Mouse (Mus musculus) intestine, embryonic 14.5 days (tissue): ENCODE data around the gene Efemp2. TPM values are rescaled to one million over a fixed set of nuclear protein-coding genes. Genes with fewer than 3 reads are reported as not detected.
A peak's percentile ranks its signal among the peaks of the same experiment; 100 is the strongest.

ENCODE experiments used
- ATAC-seq: fragments of 200-750 bp; cut with Nextera tagmentation; replicated peaks from 2 replicates; pipeline ENCODE4 v1.8.0; 2017; ENCODE audit warnings: low read depth, moderate number of reproducible peaks, moderate TSS enrichment, moderate library complexity; ENCODE audit not compliant: low FRiP score, low TSS enrichment
- DNase-seq: peaks from one replicate; pipeline ENCODE4 v3.0.0-alpha.2; 2018; ENCODE audit warnings: low spot score
- H3K27ac ChIP-seq: fragments of 300-500 bp; sonication (generic); 2 replicates; pipeline ENCODE4 v1.5.1; 2014; ENCODE audit warnings: low read depth, mild to moderate bottlenecking, control low read depth
- H3K27me3 ChIP-seq: fragments of 300-500 bp; sonication (generic); replicated peaks from 2 replicates; pipeline ENCODE4 v1.6.1; 2014; ENCODE audit warnings: low read length, control low read depth; ENCODE audit not compliant: control insufficient read depth, insufficient read depth
- H3K36me3 ChIP-seq: fragments of 300-500 bp; sonication (generic); 2 replicates; pipeline ENCODE4 v1.6.1; 2014; ENCODE audit warnings: low read length, control low read depth; ENCODE audit not compliant: control insufficient read depth, insufficient read depth
- H3K4me1 ChIP-seq: fragments of 300-500 bp; sonication (generic); replicated peaks from 2 replicates; pipeline ENCODE4 v1.6.1; 2014; ENCODE audit warnings: low read length, control low read depth, mixed read lengths; ENCODE audit not compliant: control insufficient read depth, insufficient read depth
- H3K4me2 ChIP-seq: fragments of 300-500 bp; sonication (generic); 2 replicates; pipeline ENCODE4 v1.6.1; 2014; ENCODE audit warnings: low read length
- H3K4me3 ChIP-seq: fragments of 300-500 bp; sonication (generic); 2 replicates; pipeline ENCODE4 v1.5.1; 2014; ENCODE audit warnings: low read depth, low read length, control low read depth, mixed read lengths
- H3K9ac ChIP-seq: fragments of 300-500 bp; sonication (generic); 2 replicates; pipeline ENCODE4 v1.6.1; 2014; ENCODE audit warnings: mild to moderate bottlenecking, low read length
- H3K9me3 ChIP-seq: fragments of 300-500 bp; sonication (generic); 2 replicates; pipeline ENCODE4 v1.6.1; 2016; ENCODE audit warnings: low read length, control low read depth; ENCODE audit not compliant: control insufficient read depth
- WGBS: fragments of 180-500 bp; shearing (Covaris S2); extraction: QIAGEN DNeasy Blood & Tissue Kit; methylation state at CpG from one replicate; pipeline ENCODE4 v1.1.7; 2014; 5-methylcytosine and 5-hydroxymethylcytosine counted together
- polyA plus RNA-seq: library from polyadenylated mRNA; unstranded; fragments of >200 nt; fragmentation: Nextera tagmentation; extraction: Ambion mirVana; gene quantifications from 2 replicates; pipeline ENCODE4 v1.2.1, GENCODE M21; 2014

The Efemp2 gene
- 136 and 151 TPM in 2 replicates for polyA plus RNA-seq

DNA sequence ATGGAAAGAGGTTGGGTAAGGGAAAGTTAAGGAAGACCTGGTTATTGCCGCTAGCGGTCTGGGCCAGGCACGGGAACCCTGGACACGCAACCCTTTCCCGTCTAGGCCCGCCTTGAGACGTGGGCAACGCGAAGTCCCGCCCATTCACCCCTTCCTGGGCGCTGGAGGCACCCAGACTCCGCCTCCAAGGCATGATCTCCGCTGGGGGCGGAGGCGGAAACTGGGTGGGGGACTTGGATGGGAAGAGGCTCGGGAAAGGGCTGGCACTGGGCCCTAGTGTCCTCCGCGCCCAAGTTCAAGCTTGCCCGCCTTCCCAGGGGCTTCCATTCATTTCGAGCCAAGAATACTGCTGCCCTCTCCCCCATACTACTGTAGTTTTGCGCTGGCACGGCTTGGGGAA is at the start of gene Efemp2:
Efemp2 (plus strand) TSS at position 235 of the 400 bp plus-strand sequence.
- Histone ChIP-seq H3K4me2 (peak within 1 kb of the TSS; percentile 76), H3K4me3 (peak within 1 kb of the TSS; percentile 66), H3K36me3 (peaks cover 18% of the 10 kb centered on the region), H3K27ac (peak within 1 kb of the TSS; percentile 90), H3K9me3 (no peaks in the 10 kb centered on the region), H3K27me3 (no peaks in the 10 kb centered on the region), H3K4me1 (0 out of 2 replicates have a peak, but pooled peaks cover 9% of the 10 kb centered on the region), H3K9ac (peak within 1 kb of the TSS; percentile 72)
- under 1% methylated on average over 22 of the region's 22 CpGs for WGBS
- DNase-seq (peak; percentile 83), ATAC-seq (peak; percentile 61)

DNA sequence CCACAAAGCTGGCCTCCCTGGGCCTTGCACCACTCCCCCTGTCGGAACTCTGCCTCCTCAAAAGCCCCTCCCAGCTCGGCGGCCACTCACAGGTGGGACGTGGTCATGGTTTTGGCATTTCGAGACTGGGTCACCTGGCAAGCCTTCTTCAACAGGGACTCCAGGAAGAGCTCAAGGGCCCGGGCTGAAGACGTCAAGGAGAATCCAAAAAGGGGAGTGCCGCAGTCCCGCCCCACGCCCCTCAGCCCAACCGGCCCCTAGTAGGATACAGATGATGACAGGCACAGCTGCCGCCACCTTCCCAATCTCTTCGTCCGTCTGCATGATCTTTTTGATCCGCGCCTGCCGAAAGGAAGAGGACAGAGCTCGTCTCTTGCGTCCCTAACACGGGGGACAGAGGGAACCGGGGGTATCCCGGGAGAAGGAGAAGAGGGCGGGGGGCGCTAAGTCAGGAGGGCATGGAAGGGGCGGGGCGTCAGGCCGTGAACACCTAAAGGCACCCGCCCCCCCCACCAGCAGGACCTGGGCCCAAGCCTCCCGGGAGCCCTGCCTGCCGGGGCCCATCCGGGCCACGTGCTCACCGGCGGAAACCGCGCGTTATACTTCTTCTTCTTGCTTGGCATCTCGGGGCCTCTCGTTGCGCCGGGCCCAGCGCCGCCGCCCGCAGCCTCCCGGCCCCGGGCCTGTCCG is 49.5 kb upstream of the Efemp2 start:
- ATAC-seq: peak; percentile 65
- Histone ChIP-seq H3K36me3 (peaks cover 47% of the 10 kb centered on the region), H3K4me1 (peaks cover 23% of the 10 kb centered on the region), H3K27me3 (no peaks in the 10 kb centered on the region), H3K9me3 (no peaks in the 10 kb centered on the region), H3K27ac (peak overlapping the region; percentile 82), H3K4me2 (peak overlapping the region; percentile 93), H3K9ac (peak overlapping the region; percentile 75), H3K4me3 (peak overlapping the region; percentile 78)
- under 1% methylated on average over 26 of the region's 48 CpGs for WGBS
- no peak for DNase-seq

DNA sequence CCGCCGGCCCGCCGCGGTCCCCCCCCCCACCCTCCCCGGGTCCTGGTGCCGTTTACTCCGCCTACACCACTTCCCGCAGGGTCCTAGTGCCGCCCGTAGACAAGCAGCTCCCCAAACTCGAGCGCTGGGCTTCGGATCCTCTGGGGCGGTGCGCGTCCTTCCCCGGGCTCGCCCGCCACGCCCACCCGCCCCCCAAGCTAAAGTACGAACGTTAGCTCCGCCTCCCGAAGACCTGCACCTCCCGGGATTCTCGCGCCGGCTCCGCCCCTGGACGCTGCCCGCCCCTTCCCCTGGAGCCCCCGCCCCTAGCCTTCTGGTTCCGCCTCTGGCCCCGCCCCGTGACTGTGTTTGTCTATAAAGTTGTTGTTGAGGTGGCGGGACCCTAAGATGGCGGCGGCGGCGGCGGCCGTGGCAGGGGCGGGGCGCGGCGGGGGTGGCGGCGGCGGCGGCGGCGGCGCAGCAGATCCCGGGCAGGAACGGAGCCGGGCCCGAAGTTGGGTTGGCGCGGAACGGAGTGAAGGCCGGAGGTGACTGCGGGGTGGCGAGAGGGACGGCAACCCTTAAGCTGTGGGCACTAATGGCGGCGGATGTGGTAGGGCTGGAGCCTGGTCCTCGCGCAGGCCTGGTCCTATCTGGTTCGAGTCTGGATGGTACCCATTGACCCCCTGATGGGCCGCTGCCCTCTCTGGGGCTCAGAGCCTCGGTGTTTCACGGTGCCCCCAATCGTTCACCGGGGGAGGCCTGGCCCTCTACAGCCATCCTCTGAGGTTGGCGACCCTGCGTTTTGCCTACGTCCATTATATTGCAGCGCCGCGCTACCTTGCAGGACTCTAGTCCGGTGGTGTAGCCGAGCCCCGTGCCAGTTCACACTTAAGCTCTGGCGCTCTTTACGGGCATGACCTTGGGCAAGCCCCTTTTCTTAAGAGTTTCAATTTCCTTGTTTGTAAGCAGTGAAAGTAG is 48.7 kb upstream of the Efemp2 start, which contains the start of the genes Drap1 and AI837181:
Drap1 (minus strand) TSS at position 198 of the 960 bp plus-strand sequence.
AI837181 (plus strand) TSS at position 363 of the 960 bp plus-strand sequence.
- Histone ChIP-seq H3K27me3 (no peaks in the 10 kb centered on the region), H3K27ac (peak within 1 kb of the TSS; percentile 82), H3K36me3 (peaks cover 44% of the 10 kb centered on the region), H3K9me3 (no peaks in the 10 kb centered on the region), H3K4me3 (peak within 1 kb of the TSS; percentile 78), H3K4me2 (peak within 1 kb of the TSS; percentile 99), H3K4me1 (peaks cover 23% of the 10 kb centered on the region), H3K9ac (peak within 1 kb of the TSS; percentile 94)
- WGBS: under 1% methylated on average over 70 of the region's 87 CpGs
- peak; percentile 92 for ATAC-seq
- DNase-seq: peak; percentile 100

DNA sequence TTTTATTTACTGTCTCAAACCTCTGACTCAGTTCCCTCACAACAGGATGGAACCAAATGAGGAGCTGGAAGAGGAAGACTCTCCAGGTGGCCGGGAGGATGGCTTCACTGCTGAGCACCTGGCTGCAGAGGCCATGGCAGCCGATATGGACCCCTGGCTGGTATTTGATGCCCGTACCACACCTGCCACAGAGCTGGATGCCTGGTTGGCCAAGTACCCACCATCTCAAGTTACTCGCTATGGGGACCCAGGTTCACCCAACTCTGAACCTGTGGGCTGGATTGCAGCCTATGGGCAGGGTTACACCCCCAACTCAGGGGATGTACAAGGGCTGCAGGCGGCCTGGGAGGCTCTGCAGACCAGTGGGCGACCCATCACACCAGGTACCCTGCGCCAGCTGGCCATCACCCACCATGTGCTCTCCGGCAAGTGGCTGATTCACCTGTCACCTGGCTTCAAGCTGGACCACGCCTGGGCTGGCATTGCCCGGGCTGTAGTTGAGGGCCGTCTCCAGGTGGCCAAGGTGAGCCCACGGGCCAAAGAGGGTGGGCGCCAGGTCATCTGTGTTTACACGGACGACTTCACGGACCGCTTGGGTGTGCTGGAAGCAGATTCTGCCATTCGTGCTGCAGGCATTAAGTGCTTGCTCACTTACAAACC is 47.7 kb upstream of the Efemp2 start:
- Histone ChIP-seq H3K4me1 (peaks cover 23% of the 10 kb centered on the region), H3K9ac (peak overlapping the region; percentile 94), H3K36me3 (peaks cover 34% of the 10 kb centered on the region), H3K27ac (no peak overlapping the region), H3K4me2 (peak overlapping the region; percentile 99), H3K9me3 (no peaks in the 10 kb centered on the region), H3K4me3 (peak overlapping the region; percentile 78), H3K27me3 (no peaks in the 10 kb centered on the region)
- DNase-seq (no peak), ATAC-seq (no peak)
- 86% methylated on average over 18 of the region's 18 CpGs for WGBS

DNA sequence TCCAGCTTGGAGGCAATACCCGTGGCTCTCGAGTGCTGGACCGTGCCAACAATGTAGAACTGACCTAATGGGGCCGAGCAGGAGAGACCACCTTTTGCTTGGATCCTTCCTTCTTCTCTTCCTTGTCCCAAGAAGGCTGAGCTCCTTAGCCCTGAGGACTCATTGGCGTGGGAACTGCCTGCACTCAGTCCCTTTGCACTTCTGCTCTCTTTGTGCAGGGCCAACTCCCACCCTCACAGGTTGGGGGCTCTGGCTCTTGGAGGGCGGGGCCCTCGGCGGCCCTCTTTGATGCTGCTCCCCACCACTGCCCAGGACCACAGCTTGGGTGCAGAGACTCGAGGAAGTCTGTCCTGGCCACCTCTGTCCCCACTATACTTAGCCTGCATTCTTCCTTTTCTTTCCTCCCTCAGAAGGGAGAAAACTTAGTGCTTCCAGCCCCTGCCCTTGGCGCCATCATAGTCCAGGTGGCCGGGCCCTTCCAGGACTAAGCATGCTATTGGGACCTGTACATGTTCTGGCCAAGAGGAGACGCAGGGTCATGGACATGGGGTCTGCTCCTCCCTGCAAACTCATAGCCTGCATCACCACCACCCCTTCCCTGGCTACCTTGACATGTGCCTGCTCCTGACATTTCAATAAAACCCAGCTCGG is 47.0 kb upstream of the Efemp2 start:
- peaks cover 23% of the 10 kb centered on the region for H3K4me1 ChIP-seq
- DNase-seq: no peak
- 90% methylated on average over 13 of the region's 13 CpGs for WGBS
- H3K4me3 ChIP-seq: no peak overlapping the region
- no peaks in the 10 kb centered on the region for H3K27me3 ChIP-seq
- no peaks in the 10 kb centered on the region for H3K9me3 ChIP-seq
- H3K36me3 ChIP-seq: peaks cover 27% of the 10 kb centered on the region
- no peak overlapping the region for H3K27ac ChIP-seq
- no peak for ATAC-seq
- H3K9ac ChIP-seq: no peak overlapping the region
- no peak overlapping the region for H3K4me2 ChIP-seq

DNA sequence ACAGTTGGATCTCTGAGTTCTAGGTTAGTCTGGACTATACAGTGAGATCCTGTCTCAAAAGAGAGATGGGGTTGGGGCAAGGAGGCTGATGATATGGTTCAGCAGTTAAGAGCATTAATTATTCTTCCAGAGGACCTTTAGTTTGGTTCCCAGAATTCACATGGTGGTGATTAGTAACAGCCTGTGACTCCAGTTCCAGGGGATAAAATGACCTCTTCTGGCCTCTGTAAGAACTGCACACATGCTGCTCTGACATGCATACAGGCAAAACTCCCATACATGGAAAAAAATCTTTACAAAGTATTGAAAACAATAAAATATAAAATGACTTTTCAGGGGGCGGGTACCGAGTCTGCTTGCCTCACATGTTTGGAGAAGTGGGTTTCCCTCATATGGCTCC is 45.7 kb upstream of the Efemp2 start:
- no peak overlapping the region for H3K4me2 ChIP-seq
- H3K36me3 ChIP-seq: peaks cover 16% of the 10 kb centered on the region
- ATAC-seq: no peak
- DNase-seq: no peak
- H3K4me3 ChIP-seq: no peak overlapping the region
- no peak overlapping the region for H3K27ac ChIP-seq
- no peaks in the 10 kb centered on the region for H3K9me3 ChIP-seq
- H3K27me3 ChIP-seq: no peaks in the 10 kb centered on the region
- no peak overlapping the region for H3K9ac ChIP-seq
- H3K4me1 ChIP-seq: peaks cover 27% of the 10 kb centered on the region
- WGBS: 73% methylated on average over 2 of the region's 2 CpGs

DNA sequence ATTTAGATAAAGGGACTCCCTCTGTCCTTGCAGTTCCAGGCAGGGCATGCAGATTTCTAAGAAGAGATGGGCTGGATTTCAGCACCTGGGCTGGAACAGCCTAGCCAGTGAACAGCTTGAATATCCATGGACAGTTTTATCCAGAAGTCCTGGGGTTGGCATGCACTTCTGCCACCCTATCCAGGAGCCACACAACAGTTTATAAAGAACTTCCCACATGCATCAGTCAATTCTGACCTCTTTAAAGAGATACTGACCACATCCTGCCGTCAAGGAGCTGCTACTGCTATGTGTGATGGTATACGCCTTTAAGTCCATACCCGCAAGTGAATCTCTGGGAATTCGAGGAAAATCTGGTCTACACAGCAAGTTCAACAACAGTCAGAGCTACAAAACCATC is 44.5 kb upstream of the Efemp2 start:
- Histone ChIP-seq H3K4me2 (no peak overlapping the region), H3K27ac (no peak overlapping the region), H3K4me1 (peaks cover 31% of the 10 kb centered on the region), H3K9me3 (no peaks in the 10 kb centered on the region), H3K9ac (no peak overlapping the region), H3K4me3 (no peak overlapping the region), H3K36me3 (peaks cover 14% of the 10 kb centered on the region), H3K27me3 (no peaks in the 10 kb centered on the region)
- ATAC-seq (no peak), DNase-seq (no peak)
- 73% methylated on average over 4 of the region's 4 CpGs for WGBS

DNA sequence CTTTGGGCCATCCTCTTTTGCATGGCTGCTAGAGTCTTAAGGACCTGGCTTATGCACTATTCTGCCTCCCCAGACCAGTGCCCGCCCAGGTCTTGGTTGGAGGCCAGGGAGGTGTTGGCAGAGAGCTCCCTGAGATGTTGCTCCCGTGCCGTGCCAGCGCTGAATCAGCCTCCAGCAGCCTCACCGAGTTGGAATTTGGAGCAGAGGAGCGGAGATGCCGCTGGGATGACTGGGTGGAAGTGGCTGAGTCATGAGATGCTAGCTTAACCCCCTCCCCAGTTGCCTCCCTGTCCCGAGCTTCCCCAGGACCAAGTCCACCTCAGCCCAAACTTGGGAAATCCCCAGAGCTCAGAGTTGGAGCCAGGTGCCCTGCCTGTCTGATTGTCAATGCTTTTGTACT is 43.9 kb upstream of the Efemp2 start:
- Histone ChIP-seq H3K9ac (no peak overlapping the region), H3K4me2 (no peak overlapping the region), H3K4me3 (no peak overlapping the region), H3K36me3 (peaks cover 14% of the 10 kb centered on the region), H3K9me3 (no peaks in the 10 kb centered on the region), H3K27ac (no peak overlapping the region), H3K27me3 (no peaks in the 10 kb centered on the region), H3K4me1 (peaks cover 31% of the 10 kb centered on the region)
- DNase-seq (no peak), ATAC-seq (no peak)
- 57% methylated on average over 8 of the region's 8 CpGs for WGBS
